Mouse (Mus musculus) testis, adult 2 months (tissue): ENCODE measurements around the gene Mip.

Experiments
- CTCF ChIP-seq: fragments of 200-500 bp; IDR thresholded peaks from 2 replicates; pipeline ENCODE4 v1.5.1; 2012; ENCODE audit warnings: low read depth, mild to moderate bottlenecking, inconsistent platforms, low read length, moderate library complexity; ENCODE audit not compliant: control insufficient read depth, insufficient read depth, insufficient replicate concordance
- POLR2A ChIP-seq: fragments of 200-500 bp; IDR thresholded peaks from 2 replicates; pipeline ENCODE4 v1.6.1; 2012; ENCODE audit warnings: low read depth, mild to moderate bottlenecking, inconsistent platforms, low read length, moderate library complexity; ENCODE audit not compliant: control insufficient read depth

- no peak for TF ChIP-seq CTCF
- no peak for TF ChIP-seq POLR2A
These were observed 14.5 kb downstream of the Mip start for GRCm38 (mm10) chr10:128240131-128240530.
